Mouse (Mus musculus) hindbrain, embryonic 14.5 days (tissue): ENCODE measurements at regions not wholly inside any gene's neighbourhood (a gene's known extent, or its start where the extent isn't known, plus 50 kb on each side); places are given as distances from the start of the nearest gene placed in this dataset.
A peak's percentile ranks its signal among the peaks of the same experiment; 100 is the strongest.

Experiments
- ATAC-seq: fragments of 200-750 bp; cut with Nextera tagmentation; 2 replicates; pipeline ENCODE4 v1.8.0; 2017; ENCODE audit warnings: moderate number of reproducible peaks, mild to moderate bottlenecking, moderate TSS enrichment, moderate library complexity; ENCODE audit not compliant: low FRiP score
- DNase-seq: peaks from one replicate; pipeline ENCODE4 v3.0.0-alpha.2; 2015; ENCODE audit warnings: low spot score
- H3K27ac ChIP-seq: fragments of 300-500 bp; sonication (generic); 2 replicates; pipeline ENCODE4 v1.5.1; 2014; ENCODE audit warnings: mild to moderate bottlenecking, moderate library complexity
- H3K27me3 ChIP-seq: fragments of 300-500 bp; sonication (generic); 2 replicates; pipeline ENCODE4 v1.6.1; 2014; ENCODE audit warnings: mild to moderate bottlenecking, low read length, mixed read lengths; ENCODE audit not compliant: control insufficient read depth, insufficient read depth
- H3K36me3 ChIP-seq: fragments of 300-500 bp; sonication (generic); replicated peaks from 2 replicates; pipeline ENCODE4 v1.6.1; 2014; ENCODE audit not compliant: control insufficient read depth, insufficient read depth
- H3K4me1 ChIP-seq: fragments of 300-500 bp; sonication (generic); replicated peaks from 2 replicates; pipeline ENCODE4 v1.6.1; 2014; ENCODE audit warnings: antibody characterized with exemption, low read length, mixed read lengths; ENCODE audit not compliant: control insufficient read depth, insufficient read depth
- H3K4me2 ChIP-seq: fragments of 300-500 bp; sonication (generic); replicated peaks from 2 replicates; pipeline ENCODE4 v1.6.1; 2014; ENCODE audit warnings: mild to moderate bottlenecking, moderate library complexity
- H3K4me3 ChIP-seq: fragments of 300-500 bp; sonication (generic); replicated peaks from 2 replicates; pipeline ENCODE4 v1.5.1; 2014; ENCODE audit warnings: mild to moderate bottlenecking, low read length
- H3K9ac ChIP-seq: fragments of 300-500 bp; sonication (generic); 2 replicates; pipeline ENCODE4 v1.6.1; 2014
- H3K9me3 ChIP-seq: fragments of 300-500 bp; sonication (generic); 2 replicates; pipeline ENCODE4 v1.6.1; 2016; ENCODE audit warnings: low read length; ENCODE audit not compliant: control insufficient read depth
- WGBS: fragments of 180-500 bp; shearing (Covaris S2); extraction: QIAGEN DNeasy Blood & Tissue Kit; methylation state at CpG from one replicate; pipeline ENCODE4 v1.1.7; 2014; 5-methylcytosine and 5-hydroxymethylcytosine counted together

DNA sequence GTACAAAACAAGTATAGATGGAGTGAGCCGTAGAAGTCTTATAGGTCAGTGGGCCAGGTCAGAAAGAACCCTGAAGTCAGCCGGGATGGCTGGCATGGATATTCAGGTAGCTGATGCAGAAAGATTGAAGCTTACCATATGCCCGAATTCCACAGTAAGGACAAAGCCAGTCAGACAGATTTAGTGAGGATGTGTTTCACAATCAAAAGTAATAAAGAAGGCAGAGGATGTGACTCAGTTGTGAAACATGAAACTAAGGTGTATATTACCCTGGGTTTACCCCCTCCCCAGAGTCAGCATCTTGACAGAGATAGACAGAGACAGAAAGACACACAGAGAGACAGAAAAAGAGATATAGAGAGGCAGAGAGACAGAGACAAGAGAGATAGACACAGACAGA lies 109.3 kb upstream of the Sgcd start:
- H3K27me3 ChIP-seq: no peaks in the 10 kb centered on the region
- no peak for ATAC-seq
- no peak overlapping the region for H3K4me2 ChIP-seq
- no peak for DNase-seq
- H3K4me3 ChIP-seq: no peak overlapping the region
- H3K27ac ChIP-seq: no peak overlapping the region
- no peak overlapping the region for H3K9ac ChIP-seq
- no peaks in the 10 kb centered on the region for H3K36me3 ChIP-seq
- no peaks in the 10 kb centered on the region for H3K9me3 ChIP-seq
- WGBS: 91% methylated on average over 3 of the region's 3 CpGs
- no peaks in the 10 kb centered on the region for H3K4me1 ChIP-seq

DNA sequence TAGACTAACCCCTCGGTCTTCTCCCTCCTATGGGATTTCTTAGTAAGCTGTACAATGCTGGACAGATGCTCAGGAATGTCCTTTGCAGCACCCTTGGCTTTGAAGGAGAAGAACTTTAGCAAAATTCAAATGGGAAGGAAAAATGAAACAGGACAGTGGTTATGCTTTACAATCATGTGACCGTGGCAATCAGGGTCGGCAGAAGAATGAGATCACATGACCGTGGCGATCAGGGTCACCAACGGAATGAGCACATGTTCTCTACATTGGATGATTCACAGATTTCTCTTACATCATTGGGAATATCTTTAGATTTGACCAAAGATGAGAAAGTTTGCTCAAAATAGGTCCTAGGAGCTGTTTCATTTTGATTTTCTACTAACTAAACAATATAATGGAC lies 108.7 kb upstream of the Sgcd start:
- ATAC-seq: no peak
- H3K9me3 ChIP-seq: no peaks in the 10 kb centered on the region
- H3K27me3 ChIP-seq: no peaks in the 10 kb centered on the region
- no peaks in the 10 kb centered on the region for H3K4me1 ChIP-seq
- no peak overlapping the region for H3K27ac ChIP-seq
- H3K4me3 ChIP-seq: no peak overlapping the region
- 92% methylated on average over 6 of the region's 6 CpGs for WGBS
- no peak for DNase-seq
- no peaks in the 10 kb centered on the region for H3K36me3 ChIP-seq
- H3K4me2 ChIP-seq: no peak overlapping the region
- H3K9ac ChIP-seq: no peak overlapping the region

DNA sequence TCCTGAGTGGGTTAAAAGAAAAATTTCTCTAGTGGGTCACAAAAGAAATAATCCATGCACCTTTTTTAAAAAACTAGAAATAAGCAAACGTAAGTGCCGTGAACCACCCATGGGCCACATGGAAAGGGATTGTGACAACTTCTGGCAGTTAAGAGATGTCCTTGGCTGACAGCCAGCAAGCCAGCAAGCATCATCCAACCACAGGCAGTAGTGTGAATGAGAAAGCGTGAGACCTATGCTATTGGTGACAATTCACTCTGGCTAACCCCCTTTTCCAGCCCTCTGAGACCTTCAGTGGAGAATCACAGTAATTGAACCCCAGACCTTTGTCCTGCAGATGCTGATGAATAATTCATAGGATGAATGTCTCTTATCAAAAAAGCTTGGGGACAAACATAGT lies 78.3 kb upstream of the Sgcd start:
- H3K4me1 ChIP-seq: no peaks in the 10 kb centered on the region
- H3K27ac ChIP-seq: no peak overlapping the region
- H3K9me3 ChIP-seq: no peaks in the 10 kb centered on the region
- no peaks in the 10 kb centered on the region for H3K36me3 ChIP-seq
- no peak overlapping the region for H3K4me2 ChIP-seq
- DNase-seq (peak; percentile 50), ATAC-seq (peak; percentile 37; the same call in 1 of the 2 replicates)
- 43% methylated on average over 3 of the region's 3 CpGs for WGBS
- H3K27me3 ChIP-seq: no peaks in the 10 kb centered on the region
- H3K4me3 ChIP-seq: no peak overlapping the region
- H3K9ac ChIP-seq: no peak overlapping the region

DNA sequence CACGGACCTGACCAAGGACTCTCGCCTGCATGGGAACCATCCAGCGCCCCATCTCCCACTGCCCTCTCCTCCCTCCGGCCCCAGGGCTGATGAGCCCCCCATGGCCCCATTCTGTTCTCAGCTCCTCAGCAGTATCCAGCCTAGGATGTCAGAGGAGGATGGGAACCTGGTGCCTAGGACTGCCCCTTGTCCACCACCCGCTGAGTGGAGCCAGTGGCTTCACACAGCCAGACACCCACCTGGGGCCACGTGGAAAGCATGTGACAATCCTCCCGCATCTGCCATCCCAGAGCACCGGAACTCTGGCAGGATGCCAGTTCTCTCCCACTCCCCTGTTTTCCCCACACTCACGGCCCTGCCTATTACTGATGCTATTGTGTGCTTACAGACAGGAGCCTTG lies 75.0 kb upstream of the Sgcd start:
- Histone ChIP-seq H3K27me3 (no peaks in the 10 kb centered on the region), H3K4me2 (no peak overlapping the region), H3K27ac (no peak overlapping the region), H3K4me3 (no peak overlapping the region), H3K9ac (no peak overlapping the region), H3K36me3 (no peaks in the 10 kb centered on the region), H3K4me1 (no peaks in the 10 kb centered on the region), H3K9me3 (no peaks in the 10 kb centered on the region)
- no peak for ATAC-seq
- WGBS: 78% methylated on average over 9 of the region's 9 CpGs
- DNase-seq: no peak

DNA sequence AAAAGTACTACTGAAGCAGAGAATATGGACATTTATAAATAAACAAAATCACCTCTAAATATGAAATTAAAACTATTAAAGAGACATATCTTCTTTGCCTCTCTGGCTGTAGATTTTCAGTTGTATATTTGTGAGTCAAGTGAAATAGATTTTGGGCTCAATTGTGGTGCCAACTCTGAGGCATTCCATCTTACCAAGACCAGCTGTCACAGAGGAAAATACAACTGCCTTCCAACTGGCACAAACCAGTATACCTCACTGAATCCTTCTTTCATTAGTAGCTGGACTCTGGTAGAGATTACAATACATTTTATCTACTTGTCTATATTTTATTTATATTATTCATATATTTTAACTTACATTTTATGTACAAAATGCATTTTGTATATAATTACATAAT lies 72.7 kb upstream of the Sgcd start:
- no peak overlapping the region for H3K4me2 ChIP-seq
- ATAC-seq: no peak
- DNase-seq: no peak
- H3K9ac ChIP-seq: no peak overlapping the region
- H3K4me3 ChIP-seq: no peak overlapping the region
- H3K27me3 ChIP-seq: no peaks in the 10 kb centered on the region
- H3K9me3 ChIP-seq: no peaks in the 10 kb centered on the region
- no peaks in the 10 kb centered on the region for H3K4me1 ChIP-seq
- H3K36me3 ChIP-seq: no peaks in the 10 kb centered on the region
- H3K27ac ChIP-seq: no peak overlapping the region

DNA sequence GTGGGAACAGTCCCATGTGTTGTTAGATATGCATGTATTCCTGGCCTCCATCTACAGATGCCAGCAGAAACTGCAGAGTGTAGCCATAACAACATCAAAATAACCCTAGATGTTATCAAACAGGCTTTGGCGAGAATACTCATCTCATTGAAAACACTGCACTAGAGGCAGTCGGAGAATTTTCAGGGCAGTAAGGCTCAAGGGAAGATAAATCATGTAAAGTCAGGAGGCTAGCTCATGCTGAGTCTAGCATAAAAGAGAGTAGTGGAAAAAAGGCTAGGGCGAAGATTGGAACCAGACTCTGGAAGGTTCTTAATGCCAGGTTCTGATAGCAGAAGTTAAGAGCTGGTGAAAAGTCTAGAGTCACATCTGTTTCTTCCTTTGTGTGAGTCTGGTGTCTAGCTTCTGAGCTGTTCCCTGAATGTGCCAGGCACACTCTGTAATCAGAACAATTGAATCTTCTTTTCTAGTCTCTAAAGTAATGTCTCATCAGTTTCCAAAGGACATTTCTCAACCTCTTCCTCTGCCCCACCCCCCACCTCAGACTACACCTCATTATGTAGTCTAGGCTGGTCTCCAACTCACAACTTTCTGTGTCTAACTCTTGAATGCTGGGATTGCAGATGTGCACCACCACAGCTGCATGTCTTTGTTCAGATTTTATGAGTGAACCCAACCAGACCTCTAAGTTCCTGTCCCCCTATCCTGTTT lies 62.5 kb upstream of the Sgcd start:
- H3K4me2 ChIP-seq: no peak overlapping the region
- no peak overlapping the region for H3K9ac ChIP-seq
- no peaks in the 10 kb centered on the region for H3K27me3 ChIP-seq
- H3K9me3 ChIP-seq: no peaks in the 10 kb centered on the region
- ATAC-seq (no peak), DNase-seq (no peak)
- no peak overlapping the region for H3K4me3 ChIP-seq
- no peaks in the 10 kb centered on the region for H3K4me1 ChIP-seq
- no peaks in the 10 kb centered on the region for H3K36me3 ChIP-seq
- no peak overlapping the region for H3K27ac ChIP-seq
- WGBS: 81% methylated on average over 3 of the region's 3 CpGs

DNA sequence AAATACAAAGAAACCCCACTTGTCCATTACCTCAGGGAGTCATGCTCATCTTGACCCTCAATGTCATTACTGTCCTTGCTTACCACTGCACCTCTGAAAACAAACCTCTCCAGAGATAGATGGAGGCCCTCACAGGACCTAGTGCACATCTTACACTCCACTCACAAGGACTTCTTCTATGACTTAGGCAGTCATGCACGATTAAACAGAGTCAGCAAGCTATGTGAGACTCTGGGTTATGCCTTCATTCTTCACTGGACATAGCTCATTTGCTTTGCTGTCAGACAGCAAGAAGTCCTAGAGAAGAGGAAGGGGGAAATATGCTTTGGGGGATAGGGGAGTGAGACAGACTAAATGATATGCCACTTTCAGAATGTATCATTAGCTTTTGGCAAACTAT lies 59.5 kb upstream of the Sgcd start:
- H3K27ac ChIP-seq: no peak overlapping the region
- no peak overlapping the region for H3K4me2 ChIP-seq
- no peaks in the 10 kb centered on the region for H3K27me3 ChIP-seq
- H3K4me3 ChIP-seq: no peak overlapping the region
- H3K9me3 ChIP-seq: no peaks in the 10 kb centered on the region
- H3K4me1 ChIP-seq: no peaks in the 10 kb centered on the region
- 86% methylated on average over 1 of the region's 1 CpGs for WGBS
- ATAC-seq: no peak
- no peaks in the 10 kb centered on the region for H3K36me3 ChIP-seq
- H3K9ac ChIP-seq: no peak overlapping the region
- no peak for DNase-seq
